Mouse (Mus musculus) bone marrow, adult 2 months (tissue): Measurements from ENCODE around the gene Map3k14. TPM values are rescaled to one million over a fixed set of nuclear protein-coding genes. Genes with fewer than 3 reads are reported as not detected.

ENCODE experiments used
- H3K27ac ChIP-seq: fragments of 200-500 bp; 2 replicates; pipeline ENCODE4 v1.5.1; 2012; ENCODE audit warnings: low read depth, mild to moderate bottlenecking, control low read depth, inconsistent platforms, low read length; ENCODE audit not compliant: control insufficient read depth, poor library complexity, insufficient read depth
- H3K4me1 ChIP-seq: fragments of 200-500 bp; 2 replicates; pipeline ENCODE4 v1.6.1; 2011; ENCODE audit warnings: low read length; ENCODE audit not compliant: control insufficient read depth, insufficient read depth
- H3K4me3 ChIP-seq: fragments of 200-500 bp; replicated peaks from 2 replicates; pipeline ENCODE3; 2011; ENCODE audit warnings: mild to moderate bottlenecking, low read depth, low read length, control low read depth; ENCODE audit not compliant: control insufficient read depth
- CTCF ChIP-seq: fragments of 200-500 bp; IDR thresholded peaks from 2 replicates; pipeline ENCODE4 v1.5.1; 2011; ENCODE audit warnings: low read length, control low read depth; ENCODE audit not compliant: control insufficient read depth, insufficient read depth
- POLR2A ChIP-seq: fragments of 200-500 bp; IDR thresholded peaks from 2 replicates; pipeline ENCODE4 v1.6.1; 2011; ENCODE audit warnings: low read depth, mild to moderate bottlenecking, control low read depth, low read length, borderline replicate concordance; ENCODE audit not compliant: control insufficient read depth
- WGBS: fragments of 180-500 bp; shearing (Covaris S2); methylation state at CpG from one replicate; pipeline ENCODE4 v1.1.7; 2018; 5-methylcytosine and 5-hydroxymethylcytosine counted together
- polyA plus RNA-seq: library from polyadenylated mRNA; stranded (reverse); fragments of >200 nt; gene quantifications from 2 replicates; pipeline ENCODE4 v1.2.4, GENCODE M21; 2011; ENCODE audit warnings: low replicate concordance; ENCODE audit not compliant: missing spikeins, insufficient read depth, insufficient read length

Map3k14 gene
- polyA plus RNA-seq, 1 experiment: 12.1 TPM

GRCm38 (mm10) chr11:103219995-103220394 is 47.3 kb downstream of the Map3k14 start:
- Histone ChIP-seq H3K4me1 (no peaks in the 10 kb centered on the region; the same call in 1 of the 2 replicates), H3K4me3 (no peak overlapping the region), H3K27ac (no peak overlapping the region)
- no peak for TF ChIP-seq POLR2A
- TF ChIP-seq CTCF: no peak
- 73% methylated on average over 4 of the region's 4 CpGs for WGBS

DNA sequence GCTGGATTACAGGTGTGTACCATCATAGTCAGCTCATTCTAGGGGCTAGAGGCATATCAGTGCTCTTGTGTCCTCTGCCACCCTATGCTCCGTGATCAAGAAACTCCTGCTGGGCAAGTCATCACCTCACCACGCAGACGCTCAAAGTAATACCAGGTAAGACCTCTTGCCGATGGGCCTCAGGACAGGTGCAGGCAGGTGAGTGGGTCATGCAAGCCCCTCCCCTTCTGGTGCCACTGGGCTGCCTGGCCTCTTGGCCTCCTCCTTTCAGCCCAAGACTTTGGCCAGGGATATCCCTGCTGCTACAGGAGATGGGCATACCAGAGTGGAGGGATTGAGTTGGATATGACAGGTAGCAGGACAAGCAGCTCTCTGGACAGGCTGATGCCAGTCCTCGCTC is 48.0 kb downstream of the Map3k14 start:
- no peak overlapping the region for H3K4me3 ChIP-seq
- TF ChIP-seq CTCF (no peak), POLR2A (no peak)
- WGBS: 82% methylated on average over 5 of the region's 5 CpGs
- no peaks in the 10 kb centered on the region; the same call in 1 of the 2 replicates for H3K4me1 ChIP-seq
- H3K27ac ChIP-seq: no peak overlapping the region

DNA sequence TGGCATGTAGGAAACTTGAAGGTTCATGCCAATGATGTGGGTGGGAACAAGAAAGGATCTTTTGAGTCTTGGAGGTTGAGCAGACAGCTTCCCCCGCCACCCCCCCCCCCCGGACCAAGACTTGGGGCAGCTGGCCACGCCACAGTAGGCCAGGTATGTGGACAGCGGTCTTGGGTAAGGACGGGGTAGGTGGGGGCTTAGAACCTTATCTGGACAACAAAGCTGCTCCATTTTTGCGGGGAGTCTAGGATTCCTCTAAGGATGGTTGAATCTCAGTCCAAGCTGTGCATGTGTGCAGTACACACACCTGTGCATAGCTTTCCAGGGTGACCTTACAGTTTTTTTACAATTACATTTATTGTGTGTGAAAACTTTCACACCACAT is 48.8 kb downstream of the Map3k14 start:
- H3K4me1 ChIP-seq: no peaks in the 10 kb centered on the region; the same call in 1 of the 2 replicates
- H3K4me3 ChIP-seq: peak overlapping the region; percentile 58
- H3K27ac ChIP-seq: no peak overlapping the region
- WGBS: 32% methylated on average over 6 of the region's 6 CpGs
- TF ChIP-seq POLR2A (no peak), CTCF (no peak)

GRCm38 (mm10) chr11:103217790-103218516 is 49.3 kb downstream of the Map3k14 start, which contains the start of gene Spata32:
Gene Spata32 (minus strand): TSS chr11:103218432.
- no peaks in the 10 kb centered on the region; the same call in 1 of the 2 replicates for H3K4me1 ChIP-seq
- TF ChIP-seq CTCF: no peak
- peak; percentile 22; the same call in 1 of the 2 replicates for TF ChIP-seq POLR2A
- H3K4me3 ChIP-seq: peak within 1 kb of the TSS; percentile 58
- no peak within 1 kb of the TSS for H3K27ac ChIP-seq
- under 1% methylated on average over 45 of the region's 45 CpGs for WGBS

DNA sequence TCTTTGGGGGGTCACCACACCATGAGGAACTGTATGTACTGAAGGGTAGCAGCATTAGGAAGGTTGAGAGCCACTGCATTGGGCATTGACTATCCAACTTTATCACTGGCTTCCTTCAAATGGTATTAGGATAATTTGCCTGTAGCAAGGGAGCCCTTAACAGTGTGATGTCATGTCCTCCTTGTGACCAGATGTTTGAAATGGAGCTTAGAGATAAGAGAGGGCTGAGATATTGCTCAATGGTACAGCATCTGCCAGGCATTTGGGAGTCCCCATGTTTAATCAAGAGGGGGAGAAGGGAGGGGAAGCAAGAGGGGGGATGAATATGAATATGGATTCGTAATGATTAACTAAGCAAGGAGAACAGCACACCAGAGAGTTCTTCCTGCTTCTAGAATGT is 51.9 kb downstream of the Map3k14 start:
- TF ChIP-seq CTCF (no peak), POLR2A (no peak)
- no peak overlapping the region for H3K27ac ChIP-seq
- H3K4me3 ChIP-seq: no peak overlapping the region
- WGBS: 35% methylated on average over 1 of the region's 1 CpGs
- H3K4me1 ChIP-seq: no peaks in the 10 kb centered on the region; the same call in 1 of the 2 replicates

GRCm38 (mm10) chr11:103213712-103214111 is 53.6 kb downstream of the Map3k14 start:
- 74% methylated on average over 5 of the region's 5 CpGs for WGBS
- TF ChIP-seq CTCF (0 out of 2 replicates have a peak, but pooled peaks have one; percentile 3), POLR2A (no peak)
- Histone ChIP-seq H3K4me3 (no peak overlapping the region), H3K27ac (no peak overlapping the region), H3K4me1 (no peaks in the 10 kb centered on the region; the same call in 1 of the 2 replicates)

DNA sequence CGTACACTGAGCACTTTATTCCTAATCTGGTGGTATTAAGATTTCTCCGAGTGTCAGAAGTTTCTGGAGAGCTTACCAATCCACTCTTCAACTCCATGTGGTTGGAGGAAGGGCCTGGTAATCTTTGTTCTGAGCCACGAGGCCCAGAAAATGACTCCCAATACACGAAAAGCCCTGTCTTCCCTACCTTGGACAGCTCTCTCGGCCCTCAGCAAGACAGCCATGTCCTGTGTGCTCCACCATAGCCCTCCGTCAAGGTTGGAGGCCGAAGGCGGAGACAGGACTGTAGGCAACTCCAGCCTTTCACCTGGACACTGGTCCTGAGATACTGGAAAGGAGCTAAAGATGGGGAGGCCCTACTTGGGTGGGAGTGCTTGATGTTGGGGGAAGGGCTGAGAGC is 57.0 kb downstream of the Map3k14 start:
- H3K4me1 ChIP-seq: no peaks in the 10 kb centered on the region
- TF ChIP-seq CTCF (no peak), POLR2A (no peak)
- WGBS: 68% methylated on average over 8 of the region's 8 CpGs
- H3K4me3 ChIP-seq: no peak overlapping the region
- no peak overlapping the region for H3K27ac ChIP-seq

- WGBS: 90% methylated on average over 3 of the region's 3 CpGs
- H3K4me3 ChIP-seq: no peak within 1 kb of the TSS
These were observed 58.8 kb downstream of the Map3k14 start, which contains the start of gene 1700023F06Rik for GRCm38 (mm10) chr11:103208458-103208857. Gene 1700023F06Rik (minus strand): TSS chr11:103208558.

DNA sequence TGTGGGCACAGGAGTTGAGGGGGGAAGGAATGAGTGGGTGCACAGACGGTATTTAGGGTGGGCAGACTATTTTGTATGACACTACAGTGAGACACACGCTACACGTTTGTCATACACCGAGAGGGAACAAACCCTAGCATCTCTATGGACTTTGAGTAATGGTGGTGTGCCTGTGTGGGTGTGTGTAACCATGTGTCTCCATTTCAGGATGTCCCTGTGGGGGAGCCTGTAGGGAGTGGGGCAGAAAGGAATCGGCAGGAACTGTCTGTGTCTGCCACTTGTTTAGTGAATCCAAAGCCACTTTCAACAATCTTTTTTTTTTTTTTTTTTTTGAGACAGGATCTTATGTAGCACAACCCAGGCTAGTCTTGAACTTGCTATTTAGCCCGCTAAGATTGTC is 61.1 kb downstream of the Map3k14 start:
- Histone ChIP-seq H3K4me1 (no peaks in the 10 kb centered on the region), H3K27ac (no peak overlapping the region), H3K4me3 (no peak overlapping the region)
- no peak for TF ChIP-seq POLR2A
- TF ChIP-seq CTCF: no peak
- 79% methylated on average over 6 of the region's 6 CpGs for WGBS

More at GRCm38 (mm10) chr11:103208458-103208857, 58.8 kb downstream of the Map3k14 start, which contains the start of gene 1700023F06Rik:
- TF ChIP-seq CTCF (no peak), POLR2A (no peak)
- Histone ChIP-seq H3K4me1 (no peaks in the 10 kb centered on the region), H3K27ac (no peak within 1 kb of the TSS)
